Comparison of ENCODE assay signal across 8 mouse cellular contexts in genomic region chr19:57482815-57483214, GRCm38 (mm10). TPM values are rescaled to one million over a fixed set of nuclear protein-coding genes. Genes with fewer than 3 reads are reported as not detected.
DNase-seq lines count a peak whose midpoint lies in the region; ATAC-seq and TF ChIP-seq lines count a peak whose summit lies in the region.

No protein-coding gene starts in this region.

- peak; percentile 75 for TF ChIP-seq CTCF in cerebellum, adult 2 months (IDR thresholded peaks at IDR 0.05; ENCODE audit: borderline replicate concordance, insufficient read depth, low read depth, low read length)

- H3K36me3 ChIP-seq in midbrain, embryonic 10.5 days = peaks cover 16% of the 10 kb centered on the region
- H3K36me3 ChIP-seq in midbrain, embryonic 15.5 days (replicated peaks) = no peaks in the 10 kb centered on the region

- no peak overlapping the region for H3K4me3 ChIP-seq in midbrain, embryonic 10.5 days
- no peak overlapping the region for H3K4me3 ChIP-seq in midbrain, embryonic 15.5 days
- H3K4me3 ChIP-seq in cerebellum, adult 2 months (replicated peaks; ENCODE audit: insufficient read depth, low read depth, low read length) = no peak overlapping the region

- H3K9ac ChIP-seq in midbrain, embryonic 15.5 days = no peak overlapping the region

- no peak for ATAC-seq in midbrain, embryonic 15.5 days (replicated peaks)
- peak; percentile 98 for ATAC-seq in megakaryocyte progenitor cell, adult 5-6 weeks (replicated peaks; ENCODE audit: poor library complexity)

- no peak overlapping the region for H3K4me2 ChIP-seq in midbrain, embryonic 15.5 days

- DNase-seq in midbrain, embryonic 10.5 days (ENCODE audit: low spot score) = peak; percentile 17
- peak; percentile 16 for DNase-seq in R1 (ENCODE audit: low read depth, low spot score)
- peak; percentile 38 to 58 for DNase-seq in cerebellum, adult 2 months
- peak; percentile 60 for DNase-seq in induced T-regulatory cell, adult 2 months (ENCODE audit: low read depth)
- DNase-seq in thymus, postnatal 10 days (ENCODE audit: low spot score in 2 of 2) = peak; percentile 20 to 58
- no peak for DNase-seq in embryo, embryonic 10.5 days (ENCODE audit: low spot score)

- 0 out of 2 replicates have a peak, but pooled peaks cover 4% of the 10 kb centered on the region for H3K9me3 ChIP-seq in midbrain, embryonic 10.5 days (replicated peaks)
- no peaks in the 10 kb centered on the region for H3K9me3 ChIP-seq in midbrain, embryonic 15.5 days

- WGBS in midbrain, embryonic 10.5 days = 91% methylated on average over 8 of the region's 8 CpGs
- 88% methylated on average over 8 of the region's 8 CpGs for WGBS in midbrain, embryonic 15.5 days
- WGBS in cerebellum, adult 2 months = 59% methylated on average over 8 of the region's 8 CpGs

- TF ChIP-seq POLR2A in cerebellum, adult 2 months (IDR thresholded peaks at IDR 0.05; ENCODE audit: borderline replicate concordance, insufficient read depth, low read length) = no peak

- H3K27ac ChIP-seq in midbrain, embryonic 10.5 days (replicated peaks) = no peak overlapping the region
- no peak overlapping the region for H3K27ac ChIP-seq in midbrain, embryonic 15.5 days
- no peak overlapping the region for H3K27ac ChIP-seq in cerebellum, adult 2 months (ENCODE audit: insufficient read depth, low read length)

- no peaks in the 10 kb centered on the region for H3K27me3 ChIP-seq in midbrain, embryonic 10.5 days (ENCODE audit: low read depth, poor library complexity, severe bottlenecking)
- no peaks in the 10 kb centered on the region for H3K27me3 ChIP-seq in midbrain, embryonic 15.5 days (replicated peaks)
- no peaks in the 10 kb centered on the region for H3K27me3 ChIP-seq in cerebellum, adult 2 months (ENCODE audit: control insufficient read depth, insufficient read depth, low read length)

- H3K4me1 ChIP-seq in midbrain, embryonic 10.5 days = peaks cover 14% of the 10 kb centered on the region; the same call in 1 of the 2 replicates
- H3K4me1 ChIP-seq in midbrain, embryonic 15.5 days = peaks cover 22% of the 10 kb centered on the region
- H3K4me1 ChIP-seq in cerebellum, adult 2 months (ENCODE audit: control insufficient read depth, insufficient read depth, low read length) = no peaks in the 10 kb centered on the region

RNA-seq across cellular contexts. Expression of gene Trub1, which starts 30.1 kb away (rescaled TPM):
- 22.5 and 22.7 TPM in 2 replicates for polyA plus RNA-seq in midbrain, embryonic 10.5 days (2016; fragmentation: Nextera tagmentation; extraction: Ambion mirVana)
- polyA plus RNA-seq in midbrain, embryonic 15.5 days (2015; fragmentation: Nextera tagmentation; extraction: Ambion mirVana) = 15.9 and 16.7 TPM in 2 replicates
- polyA plus RNA-seq in cerebellum, adult 2 months (2012; rRNA removed) = 17.8 and 19.0 TPM in 2 replicates
- total RNA-seq in megakaryocyte progenitor cell, adult 5-6 weeks (2015) = 11.7 and 15.3 TPM in 2 replicates
- total RNA-seq in megakaryocyte progenitor cell, adult 5-6 weeks (2017) = 13.1 and 20.9 TPM in 2 replicates
